Mouse (Mus musculus) spleen, adult 12 weeks (tissue): ENCODE measurements around the gene Art4.

Experiments used
- DNase-seq: peaks from one replicate; pipeline ENCODE4 v3.0.0; 2022; ENCODE audit warnings: low spot score

Gene Art4

GRCm38 (mm10) chr6:136827116-136827515 lies 30.4 kb downstream of the Art4 start:
- no peak for DNase-seq

DNA sequence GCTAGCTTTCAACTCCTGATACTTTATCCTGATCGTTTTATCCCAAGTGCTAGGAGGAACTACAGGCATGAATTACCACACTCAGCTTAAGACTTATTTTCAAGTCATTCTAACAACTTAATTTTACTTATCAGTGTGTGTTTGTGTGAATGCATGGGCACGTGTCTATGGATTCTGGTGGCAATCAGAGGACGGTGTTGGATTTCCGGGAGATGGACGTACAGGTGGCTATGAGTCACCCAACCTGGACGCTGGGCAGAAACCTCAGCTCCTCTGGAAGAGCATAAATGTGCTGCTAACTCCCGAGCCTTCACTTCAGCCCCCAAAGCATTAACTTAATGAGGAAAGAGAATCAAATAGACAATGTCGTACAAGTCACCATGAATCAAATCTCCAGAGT lies 32.5 kb downstream of the Art4 start:
- no peak for DNase-seq

DNA sequence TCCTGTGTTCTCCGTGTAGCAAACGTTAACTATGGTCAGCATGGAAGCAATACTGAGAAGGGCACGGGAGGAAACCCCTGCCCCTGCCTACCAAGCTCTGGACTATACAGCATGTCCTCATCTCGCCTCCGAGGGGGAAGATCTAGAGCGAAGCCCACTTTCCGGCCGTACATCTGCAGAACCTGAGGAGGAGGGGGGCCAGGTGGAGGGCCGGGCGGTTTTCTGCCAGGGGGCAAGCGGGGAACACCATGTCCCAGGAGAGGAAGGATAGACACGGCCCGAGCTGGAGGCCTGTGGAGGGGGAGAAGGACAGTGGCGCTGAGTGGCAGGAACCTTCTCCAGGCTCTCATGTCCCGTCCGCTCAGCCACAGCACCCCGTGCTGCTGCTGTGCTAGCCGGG lies 36.4 kb downstream of the Art4 start:
- DNase-seq = no peak

DNA sequence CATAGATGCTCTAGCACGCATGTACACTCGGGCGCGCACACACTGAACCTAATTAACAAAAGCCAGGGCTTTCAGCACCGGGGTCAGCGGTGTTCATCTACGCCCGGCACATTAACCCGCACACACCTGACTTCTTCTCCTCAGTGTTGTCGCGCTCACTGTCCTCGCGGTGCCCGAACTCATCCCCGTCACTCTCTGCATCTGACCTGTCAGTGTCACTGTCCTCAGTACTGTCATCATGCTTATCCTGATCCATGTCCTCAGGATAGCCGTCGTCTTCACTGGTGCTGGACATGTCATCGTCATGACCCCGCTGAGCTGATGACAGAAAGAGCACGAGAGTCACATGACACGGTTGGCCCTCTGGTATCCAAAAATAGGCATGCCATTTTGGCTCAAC lies 37.2 kb downstream of the Art4 start:
- no peak for DNase-seq

DNA sequence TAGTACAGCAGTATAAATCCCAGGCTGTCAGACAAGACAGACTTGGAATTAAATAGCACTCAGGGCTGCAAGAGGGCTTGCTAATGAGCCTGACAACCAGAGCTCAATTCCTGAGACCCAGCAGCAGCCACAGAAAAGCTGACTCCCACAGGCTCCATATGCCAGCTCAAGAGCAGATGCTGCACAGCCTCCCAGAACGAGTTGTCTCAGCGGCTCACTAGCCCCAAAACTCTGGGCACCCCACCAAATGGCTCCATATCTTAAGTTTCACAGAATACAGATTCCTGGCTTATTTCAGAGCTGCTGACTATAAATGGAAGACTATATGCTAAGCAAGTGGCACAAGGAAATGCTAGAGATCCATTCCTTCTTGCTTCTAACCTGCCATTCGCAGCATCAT lies 40.0 kb downstream of the Art4 start:
- DNase-seq = no peak

DNA sequence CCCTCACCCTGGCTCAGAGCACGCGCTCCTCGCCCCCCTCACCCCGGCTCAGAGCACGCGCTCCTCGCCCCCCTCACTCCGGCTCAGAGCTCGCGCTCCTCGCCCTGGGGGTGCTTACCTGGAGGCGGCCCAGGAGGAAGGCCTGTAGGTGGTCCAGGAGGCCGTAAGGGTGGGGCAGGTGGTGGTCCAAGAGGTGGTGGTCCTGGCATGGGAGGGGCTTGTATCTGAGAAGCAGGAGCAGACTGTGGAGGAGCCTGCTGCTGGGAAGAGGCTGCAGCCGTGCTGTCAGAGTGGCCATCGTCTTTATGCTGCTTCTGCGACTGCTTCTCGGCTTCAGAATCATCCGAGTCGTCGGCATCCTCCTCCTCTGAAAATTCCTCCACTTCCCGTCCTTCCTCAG lies 40.7 kb downstream of the Art4 start:
- DNase-seq = no peak

DNA sequence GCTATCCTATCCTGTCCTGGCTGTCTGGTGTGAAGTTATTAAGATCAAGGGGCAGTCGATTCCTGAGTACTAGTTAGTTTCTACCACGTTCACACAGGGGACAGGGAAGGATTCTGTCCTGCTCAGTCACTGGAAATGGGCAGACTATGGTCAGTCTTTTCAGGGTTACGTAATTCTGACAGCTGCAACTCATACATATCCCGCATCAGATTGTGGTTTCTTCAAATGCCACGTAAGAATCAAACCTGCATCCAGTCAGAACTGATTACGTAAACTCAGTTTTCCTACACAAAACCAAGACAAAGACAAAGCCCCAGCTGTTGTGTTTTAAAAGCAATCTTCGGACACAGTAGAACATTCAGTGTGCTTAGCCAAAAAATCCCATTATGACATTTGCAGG lies 42.2 kb downstream of the Art4 start:
- DNase-seq = no peak

DNA sequence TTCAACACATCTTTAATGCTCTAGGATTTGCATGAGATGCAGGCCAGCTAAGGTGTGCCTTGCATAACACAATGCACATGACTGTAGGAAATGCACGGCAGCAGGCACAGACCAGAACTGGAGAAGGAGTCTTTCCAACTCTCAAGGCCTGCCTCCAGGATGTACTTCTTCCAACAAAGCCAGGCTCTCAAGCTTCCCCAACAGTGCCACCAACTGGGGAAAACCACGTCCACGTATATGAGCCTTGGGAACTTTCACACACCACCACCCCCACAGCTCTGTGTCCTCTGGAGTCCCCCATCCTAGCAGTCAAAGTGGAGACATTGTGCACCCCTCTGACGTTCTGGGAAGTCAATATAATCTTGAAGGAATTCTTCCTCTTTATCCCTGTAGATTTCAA lies 44.4 kb downstream of the Art4 start:
- DNase-seq = no peak

GRCm38 (mm10) chr6:136811196-136811595 lies 46.3 kb downstream of the Art4 start:
- DNase-seq = no peak

GRCm38 (mm10) chr6:136809673-136810072 lies 47.9 kb downstream of the Art4 start:
- no peak for DNase-seq

- DNase-seq = peak; percentile 38
These were observed 48.5 kb downstream of the Art4 start for GRCm38 (mm10) chr6:136809077-136809476.

DNA sequence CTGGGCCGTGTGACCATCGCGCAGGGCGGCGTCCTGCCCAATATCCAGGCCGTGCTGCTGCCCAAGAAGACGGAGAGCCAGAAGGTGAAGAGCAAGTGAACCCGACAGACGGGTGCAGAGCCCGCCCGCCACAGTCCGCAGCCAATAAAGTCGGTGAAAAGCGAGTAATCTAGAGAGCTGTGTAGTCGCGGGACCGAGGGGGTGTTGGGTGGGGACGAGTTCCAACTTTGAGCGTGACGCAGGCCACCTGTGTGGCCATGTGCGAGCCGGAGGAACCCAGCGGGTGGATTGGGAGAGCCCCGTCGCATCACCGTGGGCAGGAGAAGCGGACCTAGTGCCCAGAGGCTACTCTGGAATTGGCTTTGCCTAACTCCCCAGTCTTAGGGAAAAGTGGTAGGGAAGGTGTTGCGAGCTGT lies 48.9 kb downstream of the Art4 start:
- DNase-seq = peak; percentile 49

DNA sequence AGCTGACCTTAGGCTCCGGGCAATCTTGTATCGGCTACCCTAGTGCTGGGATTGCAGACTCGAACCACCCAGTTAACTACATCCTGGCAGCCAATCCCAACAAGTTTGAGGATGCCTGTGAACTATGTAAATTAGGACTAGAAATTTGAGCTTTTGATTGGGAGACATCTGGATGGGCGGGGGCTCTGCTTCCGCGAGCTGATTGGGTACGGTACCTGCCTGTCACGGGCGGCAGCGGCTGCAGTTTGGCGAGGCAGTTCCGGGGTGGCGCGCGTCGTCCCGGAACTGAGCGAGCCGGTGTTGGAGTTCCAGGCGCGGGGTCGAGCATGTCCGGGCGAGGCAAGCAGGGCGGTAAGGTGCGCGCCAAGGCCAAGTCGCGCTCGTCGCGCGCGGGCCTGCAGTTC lies 49.5 kb downstream of the Art4 start, which contains the start of gene H2afj:
H2afj (plus strand) TSS at position 231 of the 404 bp plus-strand sequence.
- DNase-seq = peak; percentile 97

GRCm38 (mm10) chr6:136807395-136808013 lies 50.0 kb downstream of the Art4 start:
- no peak for DNase-seq

DNA sequence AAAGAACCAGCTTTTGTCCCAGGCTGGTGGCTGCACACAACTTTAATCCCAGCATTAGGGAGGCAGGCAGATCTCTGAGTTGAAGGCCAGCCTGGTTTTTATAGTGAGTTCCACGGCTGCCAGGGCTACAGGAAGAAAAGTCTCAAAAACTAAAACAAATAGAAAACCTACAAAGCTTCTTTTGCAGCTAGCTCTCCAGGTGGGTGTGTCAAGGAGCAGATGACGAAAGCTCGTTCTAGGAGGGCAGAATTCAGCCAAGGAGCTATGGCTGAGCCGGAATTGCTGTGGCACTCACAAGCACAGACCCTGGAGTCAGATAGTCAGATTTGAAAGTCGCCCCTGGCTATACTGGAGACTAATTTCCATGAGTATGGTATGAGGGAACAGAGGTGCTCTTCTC lies 50.7 kb downstream of the Art4 start:
- DNase-seq = no peak

DNA sequence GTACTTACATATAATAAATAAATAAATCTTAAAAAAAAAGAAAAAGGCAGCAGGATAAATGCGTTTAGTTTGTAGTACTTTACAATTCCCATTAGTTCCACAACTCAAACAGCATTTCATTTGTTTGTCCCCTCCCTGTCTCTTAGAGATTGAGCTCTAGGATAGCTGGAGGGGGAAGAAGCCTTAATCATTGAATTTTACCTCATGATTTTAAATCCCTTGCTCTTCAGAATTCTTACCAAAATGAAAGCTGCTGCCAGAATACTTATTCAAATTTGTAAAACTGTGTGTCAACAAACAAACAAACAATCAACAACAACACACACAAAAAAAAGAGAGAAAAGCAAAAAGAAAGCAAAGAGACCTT lies 52.1 kb downstream of the Art4 start:
- no peak for DNase-seq

DNA sequence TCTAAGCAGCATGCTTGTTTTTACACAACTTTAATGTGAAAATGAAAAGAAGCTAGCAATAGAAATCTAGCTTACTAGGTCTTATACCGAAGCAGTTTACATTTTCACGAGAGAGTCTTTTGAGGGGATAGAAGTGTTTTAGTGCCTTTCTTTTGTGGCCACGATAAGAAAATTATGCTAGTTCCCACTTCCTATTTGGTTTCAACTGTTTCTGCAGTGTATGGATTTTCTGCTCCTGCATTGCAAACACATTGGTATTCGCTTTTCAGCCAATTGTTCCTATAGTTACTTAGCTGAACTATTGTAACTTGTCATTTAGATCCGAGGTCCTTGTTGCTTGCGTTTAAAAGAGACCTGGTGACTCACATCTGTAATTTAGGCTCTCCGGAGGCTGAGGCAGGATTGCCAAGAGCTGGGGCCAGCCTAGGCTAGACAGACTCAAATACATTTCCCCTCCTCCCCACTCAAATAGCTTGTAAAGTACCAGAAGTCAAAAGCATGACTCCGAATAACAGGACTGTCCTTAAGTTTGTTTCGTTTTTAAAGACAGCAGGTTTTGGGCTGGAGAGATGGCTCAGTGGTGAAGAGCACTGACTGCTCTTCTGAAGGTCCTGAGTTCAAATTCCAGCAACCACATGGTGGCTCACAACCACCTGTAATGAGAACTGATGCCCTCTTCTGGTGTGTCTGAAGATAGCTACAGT lies 52.7 kb downstream of the Art4 start:
- DNase-seq = no peak

DNA sequence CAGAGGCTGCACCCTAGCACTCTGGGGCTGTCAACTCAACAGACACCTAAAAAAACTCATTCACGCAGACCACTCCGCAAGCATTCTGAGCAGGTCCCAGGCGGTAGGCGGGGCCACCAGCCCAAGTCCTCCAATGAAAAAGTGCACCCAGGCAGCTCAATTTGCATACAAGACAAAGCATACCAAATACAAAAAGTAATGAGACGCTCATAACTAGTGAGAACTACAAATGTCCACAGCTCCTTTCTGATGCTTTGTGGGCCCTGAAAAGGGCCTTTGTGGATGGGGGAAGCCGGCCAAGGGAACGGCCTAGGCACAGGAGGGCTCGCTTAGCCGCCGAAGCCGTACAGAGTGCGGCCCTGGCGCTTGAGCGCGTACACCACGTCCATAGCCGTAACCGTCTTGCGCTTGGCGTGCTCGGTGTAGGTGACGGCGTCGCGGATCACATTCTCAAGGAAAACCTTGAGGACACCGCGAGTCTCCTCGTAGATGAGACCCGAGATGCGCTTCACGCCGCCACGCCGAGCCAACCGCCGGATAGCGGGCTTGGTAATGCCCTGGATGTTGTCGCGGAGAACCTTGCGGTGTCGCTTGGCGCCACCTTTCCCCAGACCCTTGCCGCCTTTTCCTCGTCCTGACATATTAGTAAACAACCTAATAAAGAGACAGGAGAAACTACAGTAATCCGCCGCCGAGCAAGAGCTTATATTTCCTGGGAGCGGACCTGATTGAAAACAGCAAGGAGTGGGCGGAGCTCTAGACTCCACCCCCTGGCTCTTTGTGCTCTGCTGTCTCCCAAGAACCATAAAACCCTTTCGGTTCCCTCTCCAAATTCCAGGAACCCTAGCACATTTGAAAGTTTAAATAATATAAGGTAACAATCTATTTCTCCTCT lies 53.5 kb downstream of the Art4 start, which contains the start of gene Hist4h4:
Hist4h4 (minus strand) TSS at position 677 of the 895 bp plus-strand sequence.
- peak; percentile 93 for DNase-seq

- DNase-seq = no peak
These were observed 54.3 kb downstream of the Art4 start for GRCm38 (mm10) chr6:136803093-136803738.

- no peak for DNase-seq
These were observed 56.3 kb downstream of the Art4 start for GRCm38 (mm10) chr6:136801274-136801673.

DNA sequence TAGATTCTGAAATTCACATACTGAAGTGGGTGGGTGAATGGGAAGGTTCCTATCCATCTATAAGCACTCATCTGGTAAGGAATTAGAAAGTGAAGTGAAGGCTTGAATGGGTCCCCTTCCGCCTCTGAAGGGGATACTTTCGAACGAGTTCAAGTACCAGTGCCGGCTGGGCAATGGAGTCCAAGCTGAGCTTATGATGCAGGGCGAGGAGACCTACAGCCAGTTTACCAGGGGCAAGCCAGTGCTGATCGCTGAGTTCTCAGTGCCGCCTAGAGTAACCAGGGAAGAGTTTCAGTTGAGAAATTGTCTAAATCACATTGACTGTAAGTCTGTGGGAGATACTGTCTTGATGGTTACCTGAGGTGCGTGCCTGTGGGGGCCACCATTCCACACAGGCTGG lies 56.8 kb downstream of the Art4 start:
- DNase-seq = no peak
